Mouse (Mus musculus) heart, postnatal 10 days (tissue): Measurements from ENCODE around the gene Zfp747. TPM values are rescaled to one million over a fixed set of nuclear protein-coding genes. Genes with fewer than 3 reads are reported as not detected.
"Not testable (repeated sequence)": the region's sequence is repeated elsewhere in the genome, so short reads cannot be mapped to it uniquely, and the experiment has no call there.

Experiments
- DNase-seq, 2 experiments: peaks; one replicate each; pipeline ENCODE4 v3.0.0; 2021
- intact Hi-C: fragments of 180-260 bp; cut with DNase I; formaldehyde crosslinking; loops from one replicate; pipeline ENCODE4 v1.15.1; 2025
- total RNA-seq, 2 experiments: library from RNA; stranded (reverse); gene quantifications; 2 replicates each; pipeline ENCODE4 v1.2.3; 2021

Zfp747 gene
- total RNA-seq, 2 experiments from 2014 or later, result 5.5 to 5.6 TPM

GRCm38 (mm10) chr7:127342332-127342731, 33.5 kb downstream of the Zfp747 start:
- intact Hi-C loops, result loop anchor here (2.0 to 5.0 kb wide), 2 partner anchors 34 to 80 kb away; partner anchors contain the start of gene Dctpp1
- peak in 1 of 2 experiments; percentile 35 for DNase-seq

- not testable (repeated sequence) for DNase-seq
- intact Hi-C loops, result loop anchor here (2.0 to 5.0 kb wide), 2 partner anchors 33 to 80 kb away; partner anchors contain the start of gene Dctpp1
These were observed 34.0 kb downstream of the Zfp747 start for GRCm38 (mm10) chr7:127341861-127342260.

GRCm38 (mm10) chr7:127341356-127341755, 34.5 kb downstream of the Zfp747 start:
- intact Hi-C loops, result loop anchor here (5.0 kb wide), 1 partner anchor 79 kb away; the partner anchor contains the start of gene Dctpp1
- no peak for DNase-seq

DNA sequence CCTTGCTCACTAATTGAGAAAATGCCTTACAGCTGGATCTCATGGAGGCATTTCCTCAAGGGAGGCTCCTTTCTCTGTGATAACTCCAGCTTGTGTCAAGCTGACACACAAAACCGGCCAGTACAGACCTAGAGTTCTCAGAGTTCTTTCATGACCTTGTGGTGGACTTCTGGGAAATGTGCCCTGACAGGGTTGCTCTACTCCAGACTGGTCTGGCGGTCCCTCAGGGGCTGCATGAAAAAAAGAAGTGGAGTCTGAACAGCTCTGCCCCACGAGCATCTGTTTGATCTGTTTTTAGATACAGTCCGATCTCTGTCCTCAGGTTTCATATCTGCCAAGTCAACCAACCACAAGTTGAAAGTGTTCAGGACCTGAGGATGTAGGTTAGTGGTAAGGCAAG, 38.2 kb downstream of the Zfp747 start:
- no peak for DNase-seq
- intact Hi-C loops, result no loop called here

- intact Hi-C loops, result no loop called here
- no peak for DNase-seq
These were observed 40.2 kb downstream of the Zfp747 start for GRCm38 (mm10) chr7:127335604-127336003.

- intact Hi-C loops, result no loop called here
- no peak for DNase-seq
These were observed 42.6 kb downstream of the Zfp747 start for GRCm38 (mm10) chr7:127333240-127333639.

DNA sequence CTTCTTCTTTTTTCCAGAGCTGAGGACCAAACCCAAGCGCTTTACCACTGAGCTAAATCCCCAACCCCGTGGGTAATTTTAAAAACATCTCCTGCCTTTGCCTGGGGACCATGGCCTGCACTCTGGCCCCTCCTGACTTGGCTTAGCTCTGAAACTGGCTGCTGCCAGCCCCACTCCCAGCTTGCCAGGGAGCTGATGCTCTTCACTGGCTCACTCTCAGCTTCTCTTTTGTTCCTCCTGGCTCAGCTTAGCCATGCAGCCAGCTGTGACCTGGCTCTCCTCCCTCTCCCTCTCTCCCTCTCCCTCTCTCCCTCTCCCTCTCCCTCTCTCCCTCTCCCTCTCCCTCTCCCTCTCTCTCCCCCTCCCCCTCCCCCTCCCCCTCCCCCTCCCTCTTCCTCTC, 49.2 kb downstream of the Zfp747 start:
- intact Hi-C loops, result no loop called here
- peak; percentile 80 for DNase-seq

GRCm38 (mm10) chr7:127325550-127325949, 50.3 kb downstream of the Zfp747 start:
- intact Hi-C loops, result no loop called here

DNA sequence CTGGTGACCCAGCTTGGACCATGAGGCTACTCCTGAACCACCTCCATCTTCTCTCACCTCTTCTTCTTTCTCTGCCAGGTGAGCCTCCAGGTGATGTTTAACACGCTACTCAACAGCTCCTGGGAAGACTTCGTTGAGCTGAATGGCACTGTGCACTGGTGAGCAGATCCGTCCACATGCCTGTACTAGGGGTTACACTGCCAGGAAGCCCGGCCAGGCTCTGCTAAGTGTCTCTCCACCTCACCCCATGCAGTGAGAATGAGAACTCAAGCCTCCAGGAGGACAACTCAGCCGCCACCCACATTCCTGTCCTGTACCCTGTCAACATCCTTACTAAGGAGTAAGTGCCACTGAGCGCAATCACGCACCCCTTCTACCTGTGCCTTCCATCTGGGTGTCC, 50.9 kb downstream of the Zfp747 start:
- DNase-seq, result no peak
- intact Hi-C loops, result no loop called here

More at GRCm38 (mm10) chr7:127325550-127325949, 50.3 kb downstream of the Zfp747 start:
- DNase-seq, result no peak

Other genes with a start within 250 kb of the Zfp747 start
- under 1 TPM; 0.72 to 0.84 TPM for gene Spn, start 238.2 kb downstream of the Zfp747 start, total RNA-seq
- gene Cd2bp2, start 180.0 kb downstream of the Zfp747 start, total RNA-seq, result 10 to 100 TPM; 46.8 to 49.2 TPM
- 10 to 100 TPM; 35.3 to 37.2 TPM for gene Tbc1d10b, start 167.6 kb downstream of the Zfp747 start, total RNA-seq
- gene Mylpf, start 167.2 kb downstream of the Zfp747 start, total RNA-seq, result 1 to 10 TPM; 1.7 to 2.5 TPM
- 1 to 10 TPM; 6.8 to 8.8 TPM for gene Zfp553, start 143.0 kb downstream of the Zfp747 start, total RNA-seq
- 10 to 100 TPM; 11.5 to 15.5 TPM for gene Sept1, start 142.9 kb downstream of the Zfp747 start, total RNA-seq
- gene Zfp771, start 131.8 kb downstream of the Zfp747 start, total RNA-seq, result 10 to 100 TPM; 14.3 to 15.9 TPM
- 10 to 100 TPM; 45.2 to 48.5 TPM for gene Dctpp1, start 115.3 kb downstream of the Zfp747 start, total RNA-seq
- 10 to 100 TPM; 39.4 to 49.4 TPM for gene Sephs2, start 102.0 kb downstream of the Zfp747 start, total RNA-seq
- 1 to 10 TPM; 2.8 to 3.7 TPM for gene Itgal, start 79.8 kb downstream of the Zfp747 start, total RNA-seq
- gene Zfp768, start 30.5 kb downstream of the Zfp747 start, total RNA-seq, result 10 to 100 TPM; 40.4 to 43.0 TPM
- gene 9130019O22Rik, start 11.1 kb upstream of the Zfp747 start, total RNA-seq, result 1 to 10 TPM; 2.9 to 3.2 TPM
- 1 to 10 TPM; 4.7 to 5.7 TPM for gene E430018J23Rik, start 17.6 kb upstream of the Zfp747 start, total RNA-seq
- 1 to 10 TPM; 4.7 TPM for gene Zfp764, start 30.8 kb upstream of the Zfp747 start, total RNA-seq
- 1 to 10 TPM; 3.8 to 6.2 TPM for gene Zfp688, start 46.0 kb upstream of the Zfp747 start, total RNA-seq
- gene Zfp689, start 73.1 kb upstream of the Zfp747 start, total RNA-seq, result 1 to 10 TPM; 2.7 to 3.0 TPM
- 10 to 100 TPM; 27.1 to 27.4 TPM for gene Prr14, start 83.6 kb upstream of the Zfp747 start, total RNA-seq
- 10 to 100 TPM; 41.6 to 42.1 TPM for gene Fbrs, start 103.1 kb upstream of the Zfp747 start, total RNA-seq
- gene Srcap, start 135.9 kb upstream of the Zfp747 start, total RNA-seq, result 10 to 100 TPM; 67.8 to 74.8 TPM
- gene Gm42715, start 143.5 kb upstream of the Zfp747 start, total RNA-seq, result 10 to 100 TPM; 14.1 to 14.3 TPM
- not detected for gene Tmem265, start 185.3 kb upstream of the Zfp747 start, total RNA-seq
- 10 to 100 TPM; 21.0 to 21.1 TPM for gene Phkg2, start 197.3 kb upstream of the Zfp747 start, total RNA-seq
- 1 to 10 TPM; 7.3 to 8.7 TPM for gene Ccdc189, start 212.5 kb upstream of the Zfp747 start, total RNA-seq
- gene Rnf40, start 212.7 kb upstream of the Zfp747 start, total RNA-seq, result 10 to 100 TPM; 54.3 to 57.0 TPM
- gene Zfp629, start 239.7 kb upstream of the Zfp747 start, total RNA-seq, result 10 to 100 TPM; 32.4 to 35.1 TPM